Mouse (Mus musculus): ENCODE data around the gene Ccdc110.

Gene Ccdc110

DNA sequence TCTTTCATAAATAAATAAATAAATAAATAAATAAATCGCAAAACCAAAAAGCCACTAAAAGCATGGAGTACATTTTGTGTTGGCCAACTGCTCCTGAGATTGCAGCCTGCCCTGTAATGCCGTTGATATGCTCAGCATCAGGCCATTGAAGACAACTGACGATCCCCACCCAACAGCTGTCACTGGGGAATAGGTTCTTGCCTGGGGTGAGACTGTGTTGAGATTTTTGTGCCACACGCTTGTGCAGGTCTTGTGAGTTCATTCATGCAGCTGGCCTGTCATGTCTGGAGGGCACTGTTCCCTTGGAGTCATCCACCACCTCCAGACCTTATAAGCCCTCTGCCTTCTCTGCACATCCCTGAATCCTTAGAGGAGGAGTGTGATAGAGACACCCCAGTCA, 11.9 kb downstream of the Ccdc110 start:
- no peak for TF ChIP-seq GATA4 (IDR thresholded peaks at IDR 0.05; ENCODE audit: insufficient replicate concordance, low read length)

DNA sequence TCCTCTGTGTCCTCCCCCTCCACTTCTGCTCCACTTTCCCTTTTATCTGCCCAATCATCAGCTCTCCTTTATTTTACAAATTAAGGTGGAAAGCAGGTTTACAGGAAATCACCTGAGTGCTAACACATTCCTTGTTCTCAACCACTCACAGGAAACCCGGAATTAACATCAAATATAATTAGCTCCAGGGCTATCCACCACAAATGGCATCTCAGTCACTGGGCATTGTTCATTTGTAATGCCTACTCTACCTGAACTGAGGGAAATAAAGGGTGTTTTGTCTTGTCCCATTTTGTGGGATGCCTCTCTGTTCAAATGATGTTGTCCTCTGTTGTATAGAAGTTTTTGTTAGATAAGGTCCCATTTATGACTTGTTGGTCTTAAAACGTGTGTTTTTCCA, 16.2 kb downstream of the Ccdc110 start:
- no peak for TF ChIP-seq GATA4 (IDR thresholded peaks at IDR 0.05; ENCODE audit: insufficient replicate concordance, low read length)

DNA sequence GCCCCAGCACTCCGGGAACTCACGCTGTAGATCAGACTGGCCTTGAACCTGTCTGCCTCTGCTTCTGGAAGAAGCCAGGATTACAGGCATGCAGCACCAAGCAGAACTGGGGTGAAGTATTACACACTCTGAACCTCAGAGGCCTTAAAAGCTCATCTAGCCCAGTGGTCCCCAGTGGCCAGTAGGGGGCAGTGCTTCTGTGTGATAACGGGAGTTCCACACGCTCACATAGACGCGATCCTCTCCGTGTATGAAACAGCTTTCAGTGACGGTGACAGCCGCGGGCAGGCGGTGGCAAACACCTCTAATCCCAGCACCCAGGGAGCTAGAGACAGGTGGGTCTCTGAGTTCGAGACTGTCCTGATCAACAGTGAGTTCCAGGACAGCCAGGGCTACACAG, 36.5 kb downstream of the Ccdc110 start:
- no peak for TF ChIP-seq GATA4 (IDR thresholded peaks at IDR 0.05; ENCODE audit: insufficient replicate concordance, low read length)

DNA sequence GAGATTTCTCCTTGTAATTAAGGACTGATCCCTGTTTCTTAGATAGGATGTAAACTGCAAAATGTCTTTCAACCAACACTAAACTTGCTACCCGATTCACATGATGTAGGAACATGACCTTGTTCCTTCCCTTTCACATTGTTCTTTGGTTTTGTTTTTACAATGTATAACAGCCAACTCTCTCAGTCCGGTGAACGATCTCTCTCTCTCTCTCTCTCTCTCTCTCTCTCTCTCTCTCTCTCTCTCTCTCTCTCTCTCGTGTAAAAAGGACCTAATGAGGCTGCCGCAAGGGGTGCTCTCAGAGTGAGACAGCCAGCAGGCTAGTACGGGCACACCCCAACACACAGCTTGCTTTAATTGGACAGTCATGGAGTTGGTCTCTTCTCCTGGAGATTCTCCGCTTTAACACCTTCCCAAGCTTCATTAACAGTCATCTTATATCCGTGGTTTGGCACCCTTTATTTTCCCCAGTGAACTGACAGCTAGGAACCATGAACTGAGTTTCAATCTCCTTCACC, 39.6 kb downstream of the Ccdc110 start:
- no peak for TF ChIP-seq GATA4 (IDR thresholded peaks at IDR 0.05; ENCODE audit: insufficient replicate concordance, low read length)

DNA sequence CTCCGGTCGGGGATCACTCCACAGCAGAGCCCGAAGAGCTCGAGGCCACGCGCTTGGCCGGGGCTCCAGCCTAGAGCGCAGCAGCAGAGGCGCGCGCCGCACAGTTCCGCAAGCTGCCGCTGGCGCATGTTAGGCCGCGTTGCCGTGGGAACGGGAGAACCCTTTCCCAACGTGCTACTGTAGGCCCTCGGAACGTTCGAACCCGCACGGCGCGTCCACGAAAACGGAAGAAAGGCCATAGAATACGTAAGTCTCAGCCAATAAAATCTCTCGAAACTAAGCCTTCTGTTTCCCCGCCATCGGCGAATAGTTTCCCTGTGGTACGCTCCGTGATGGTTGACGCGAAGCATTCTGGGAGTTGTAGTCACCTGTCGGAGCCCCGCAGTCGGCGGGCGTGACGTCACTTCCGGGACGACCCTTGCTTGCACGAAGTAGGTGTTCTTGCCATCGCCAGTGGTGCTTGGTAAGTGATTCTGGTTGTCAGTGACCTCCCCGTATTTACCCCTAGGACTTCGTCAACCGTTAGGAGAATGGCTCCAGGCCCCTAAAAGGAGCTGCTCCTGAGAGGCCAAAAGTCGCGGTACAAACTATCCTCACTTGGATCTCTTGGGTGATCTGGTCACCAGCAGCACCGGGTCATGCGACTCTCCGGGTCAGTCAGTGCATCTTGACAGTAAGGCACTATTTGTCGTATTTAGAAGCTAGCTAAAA, 40.9 kb downstream of the Ccdc110 start, which contains the start of the genes 1700029J07Rik and Ufsp2:
1700029J07Rik (minus strand) TSS at position 127 of the 711 bp plus-strand sequence.
Ufsp2 (plus strand) TSS at position 403 of the 711 bp plus-strand sequence.
- TF ChIP-seq GATA4 (IDR thresholded peaks at IDR 0.05; ENCODE audit: insufficient replicate concordance, low read length), result no peak

DNA sequence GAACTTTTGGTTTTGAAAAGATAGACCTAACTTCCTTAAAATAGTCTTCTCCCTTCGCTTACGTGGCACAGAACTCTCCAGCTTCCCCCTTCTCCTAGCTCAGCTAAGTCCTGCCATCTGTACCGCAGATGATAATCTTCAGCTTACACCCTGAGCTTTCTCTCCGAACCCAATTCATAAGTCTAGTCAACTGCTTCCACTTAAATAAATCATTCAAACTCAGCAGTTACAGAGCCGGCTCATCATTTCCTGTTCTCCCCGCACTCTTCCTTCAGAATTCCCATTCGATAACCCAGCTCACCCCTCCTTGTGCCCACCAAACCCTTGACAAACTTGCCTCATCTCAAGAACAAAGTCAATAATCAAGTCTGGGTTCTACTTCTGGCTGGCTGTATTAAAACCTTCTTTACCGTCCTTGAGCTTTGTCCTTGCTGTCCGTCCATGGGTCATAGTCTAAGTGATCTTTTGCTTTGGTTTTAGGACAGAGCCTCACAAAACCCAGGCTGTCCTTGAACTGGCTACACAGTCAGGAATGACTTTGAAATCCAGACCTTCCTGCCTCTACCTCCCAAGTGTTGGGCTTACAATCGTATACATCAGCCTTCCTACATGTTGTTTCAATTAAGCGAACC, 41.5 kb downstream of the Ccdc110 start:
- no peak for TF ChIP-seq GATA4 (IDR thresholded peaks at IDR 0.05; ENCODE audit: insufficient replicate concordance, low read length)

DNA sequence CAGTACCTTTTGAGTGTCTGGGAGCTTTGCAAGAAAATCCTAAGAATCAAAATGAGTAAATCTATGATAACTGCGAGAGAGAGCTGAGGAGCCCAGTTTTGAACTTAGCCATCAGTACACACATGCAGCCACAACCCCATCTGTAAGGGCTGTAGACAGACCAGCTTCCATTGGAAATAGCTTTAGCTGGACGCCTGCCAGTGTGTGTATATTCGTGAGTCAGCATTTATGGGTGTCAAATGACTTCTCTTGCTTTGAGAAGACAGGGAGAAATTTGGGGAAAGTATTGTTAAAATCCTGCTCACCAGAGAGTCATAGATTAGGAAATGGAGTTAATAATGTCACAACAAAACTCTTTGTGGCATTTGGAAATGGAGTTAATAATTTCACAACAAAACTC, 52.2 kb downstream of the Ccdc110 start:
- TF ChIP-seq GATA4 (IDR thresholded peaks at IDR 0.05; ENCODE audit: insufficient replicate concordance, low read length), result no peak

DNA sequence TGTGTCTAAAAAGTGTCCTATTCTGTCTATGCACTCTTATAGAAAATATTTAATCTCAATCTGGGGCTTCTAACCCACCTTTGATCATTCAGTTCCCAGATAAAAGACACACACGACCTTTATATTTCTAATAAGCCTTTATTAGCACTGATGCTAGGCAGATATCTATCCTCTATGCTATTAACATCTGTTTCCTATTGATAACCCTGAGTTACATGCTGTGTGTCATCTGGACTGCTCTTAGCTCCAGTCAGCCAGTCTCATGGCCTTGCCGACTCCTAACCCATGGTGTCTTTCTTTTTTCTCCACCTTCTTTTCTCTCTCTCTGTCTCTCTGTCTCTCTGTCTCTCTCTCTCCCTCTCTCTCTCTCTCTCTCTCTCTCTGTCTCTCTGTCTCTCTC, 53.8 kb downstream of the Ccdc110 start:
- TF ChIP-seq GATA4 (IDR thresholded peaks at IDR 0.05; ENCODE audit: insufficient replicate concordance, low read length), result no peak

DNA sequence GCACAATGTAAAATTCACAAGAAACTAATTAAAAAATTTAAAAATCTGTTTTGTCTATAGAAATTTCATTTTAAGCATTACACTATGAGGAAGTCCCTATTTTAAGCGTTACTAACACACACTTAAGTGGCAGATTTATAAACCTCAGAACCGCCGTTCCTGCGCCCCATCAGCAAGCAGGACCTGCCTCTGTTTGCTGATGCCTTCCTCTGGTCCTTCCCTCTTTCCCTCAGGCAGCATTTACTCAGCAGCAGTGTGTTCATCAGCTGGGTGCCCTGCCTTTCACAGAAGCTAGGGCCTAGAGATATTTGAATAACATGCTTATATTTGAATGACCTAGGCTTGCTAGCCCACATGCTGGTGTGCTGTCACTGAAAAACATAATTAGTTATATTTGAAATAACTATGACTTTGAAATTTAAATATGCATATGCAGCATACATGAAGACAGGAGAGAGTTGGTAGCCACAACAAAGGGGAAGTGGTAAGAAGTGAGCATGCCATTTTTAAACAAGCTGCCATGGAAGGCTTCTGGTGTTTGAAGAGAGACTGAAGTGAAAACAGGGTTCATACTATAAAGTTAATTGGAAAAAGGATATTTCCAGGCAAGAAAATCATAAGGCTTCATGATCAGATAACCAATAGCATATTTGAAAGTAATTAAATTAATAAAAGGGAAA, 56.4 kb downstream of the Ccdc110 start:
- no peak for TF ChIP-seq GATA4 (IDR thresholded peaks at IDR 0.05; ENCODE audit: insufficient replicate concordance, low read length)

Measured in liver, adult (tissue).